Mouse (Mus musculus): ENCODE data around the gene Gm28102. TPM values are rescaled to one million over a fixed set of nuclear protein-coding genes. Genes with fewer than 3 reads are reported as not detected.

Gm28102 gene
- polyA plus RNA-seq (2012; rRNA removed): not detected in 2 replicates

GRCm38 (mm10) chrY:88053015-88053414 lies at the start of gene Gm28102:
Gene Gm28102 (plus strand): TSS chrY:88053315.

Measured in ovary, adult 2 months (tissue).